Mouse (Mus musculus) heart, embryonic 10.5 days (tissue): ENCODE results near the gene Tarm1. TPM values are rescaled to one million over a fixed set of nuclear protein-coding genes. Genes with fewer than 3 reads are reported as not detected.
A peak's percentile ranks its signal among the peaks of the same experiment; 100 is the strongest.

Source experiments
- DNase-seq: peaks from one replicate; pipeline ENCODE4 v3.0.0-alpha.2; 2017; ENCODE audit warnings: low spot score
- H3K27ac ChIP-seq: fragments of 300-500 bp; sonication (generic); 2 replicates; pipeline ENCODE4 v1.5.1; 2016; ENCODE audit warnings: mild to moderate bottlenecking
- H3K27me3 ChIP-seq: fragments of 300-500 bp; sonication (generic); 2 replicates; pipeline ENCODE4 v1.6.1; 2016; ENCODE audit warnings: mild to moderate bottlenecking; ENCODE audit not compliant: poor library complexity, insufficient read depth, severe bottlenecking
- H3K36me3 ChIP-seq: fragments of 300-500 bp; sonication (generic); 2 replicates; pipeline ENCODE4 v1.6.1; 2016; ENCODE audit warnings: mild to moderate bottlenecking, moderate library complexity
- H3K4me1 ChIP-seq: fragments of 300-500 bp; sonication (generic); 2 replicates; pipeline ENCODE4 v1.6.1; 2016; ENCODE audit warnings: mild to moderate bottlenecking
- H3K4me3 ChIP-seq: fragments of 300-500 bp; sonication (generic); 2 replicates; pipeline ENCODE4 v1.5.1; 2016; ENCODE audit warnings: mild to moderate bottlenecking, moderate library complexity
- H3K9me3 ChIP-seq: fragments of 300-500 bp; sonication (generic); 2 replicates; pipeline ENCODE4 v1.6.1; 2016; ENCODE audit warnings: mild to moderate bottlenecking, moderate library complexity
- WGBS: fragments of 180-500 bp; shearing (Covaris S2); methylation state at CpG from one replicate; pipeline ENCODE4 v1.1.7; 2016; 5-methylcytosine and 5-hydroxymethylcytosine counted together
- polyA plus RNA-seq: library from polyadenylated mRNA; unstranded; fragments of >200 nt; fragmentation: Nextera tagmentation; extraction: Ambion mirVana; gene quantifications from 2 replicates; pipeline ENCODE4 v1.2.1, GENCODE M21; 2016

The Tarm1 gene
- polyA plus RNA-seq, 1 experiment from 2014 or later = not detected

GRCm38 (mm10) chr7:3453486-3454183 is 48.8 kb downstream of the Tarm1 start:
- Histone ChIP-seq H3K27ac (no peak overlapping the region), H3K4me3 (no peak overlapping the region), H3K36me3 (no peaks in the 10 kb centered on the region), H3K9me3 (no peaks in the 10 kb centered on the region), H3K27me3 (peaks cover 11% of the 10 kb centered on the region; the same call in 1 of the 2 replicates), H3K4me1 (0 out of 2 replicates have a peak, but pooled peaks cover 4% of the 10 kb centered on the region)
- 46% methylated on average over 11 of the region's 11 CpGs for WGBS
- DNase-seq = peak; percentile 46

GRCm38 (mm10) chr7:3452821-3453485 is 49.5 kb downstream of the Tarm1 start:
- Histone ChIP-seq H3K36me3 (no peaks in the 10 kb centered on the region), H3K4me3 (no peak overlapping the region), H3K9me3 (no peaks in the 10 kb centered on the region), H3K27me3 (peaks cover 11% of the 10 kb centered on the region; the same call in 1 of the 2 replicates), H3K27ac (no peak overlapping the region), H3K4me1 (0 out of 2 replicates have a peak, but pooled peaks cover 4% of the 10 kb centered on the region)
- peak; percentile 36 for DNase-seq
- 38% methylated on average over 12 of the region's 12 CpGs for WGBS

- Histone ChIP-seq H3K4me1 (0 out of 2 replicates have a peak, but pooled peaks cover 4% of the 10 kb centered on the region), H3K36me3 (no peaks in the 10 kb centered on the region), H3K27me3 (peaks cover 11% of the 10 kb centered on the region; the same call in 1 of the 2 replicates), H3K27ac (no peak overlapping the region), H3K9me3 (no peaks in the 10 kb centered on the region), H3K4me3 (no peak overlapping the region)
- WGBS = 29% methylated on average over 6 of the region's 6 CpGs
- DNase-seq = peak; percentile 36
Observed at GRCm38 (mm10) chr7:3451161-3451560, 51.3 kb downstream of the Tarm1 start.

- no peak for DNase-seq
- H3K9me3 ChIP-seq = no peaks in the 10 kb centered on the region
- H3K27me3 ChIP-seq = peaks cover 11% of the 10 kb centered on the region; the same call in 1 of the 2 replicates
- no peak overlapping the region for H3K4me3 ChIP-seq
- 66% methylated on average over 5 of the region's 5 CpGs for WGBS
- H3K36me3 ChIP-seq = no peaks in the 10 kb centered on the region
- no peak overlapping the region for H3K27ac ChIP-seq
- 0 out of 2 replicates have a peak, but pooled peaks cover 4% of the 10 kb centered on the region for H3K4me1 ChIP-seq
Observed at GRCm38 (mm10) chr7:3450671-3451070, 51.8 kb downstream of the Tarm1 start.

GRCm38 (mm10) chr7:3448737-3449454 is 53.5 kb downstream of the Tarm1 start:
- Histone ChIP-seq H3K27ac (no peak overlapping the region), H3K4me3 (no peak overlapping the region), H3K36me3 (no peaks in the 10 kb centered on the region), H3K4me1 (0 out of 2 replicates have a peak, but pooled peaks cover 4% of the 10 kb centered on the region), H3K9me3 (no peaks in the 10 kb centered on the region), H3K27me3 (peaks cover 11% of the 10 kb centered on the region; the same call in 1 of the 2 replicates)
- peak; percentile 77 for DNase-seq
- WGBS = 20% methylated on average over 15 of the region's 15 CpGs

GRCm38 (mm10) chr7:3447026-3447425 is 55.4 kb downstream of the Tarm1 start:
- Histone ChIP-seq H3K9me3 (no peaks in the 10 kb centered on the region), H3K4me3 (no peak overlapping the region), H3K4me1 (no peaks in the 10 kb centered on the region), H3K27me3 (peaks cover 11% of the 10 kb centered on the region; the same call in 1 of the 2 replicates), H3K27ac (no peak overlapping the region), H3K36me3 (no peaks in the 10 kb centered on the region)
- 76% methylated on average over 4 of the region's 4 CpGs for WGBS
- peak; percentile 28 for DNase-seq

GRCm38 (mm10) chr7:3446584-3446983 is 55.8 kb downstream of the Tarm1 start:
- H3K27ac ChIP-seq = no peak overlapping the region
- H3K4me3 ChIP-seq = no peak overlapping the region
- WGBS = 77% methylated on average over 3 of the region's 3 CpGs
- H3K27me3 ChIP-seq = peaks cover 6% of the 10 kb centered on the region; the same call in 1 of the 2 replicates
- no peaks in the 10 kb centered on the region for H3K9me3 ChIP-seq
- peak; percentile 46 for DNase-seq
- no peaks in the 10 kb centered on the region for H3K4me1 ChIP-seq
- H3K36me3 ChIP-seq = no peaks in the 10 kb centered on the region

- Histone ChIP-seq H3K27ac (no peak overlapping the region), H3K4me3 (no peak overlapping the region), H3K9me3 (no peaks in the 10 kb centered on the region), H3K27me3 (no peaks in the 10 kb centered on the region), H3K4me1 (no peaks in the 10 kb centered on the region), H3K36me3 (no peaks in the 10 kb centered on the region)
- peak; percentile 20 for DNase-seq
- WGBS = 83% methylated on average over 3 of the region's 3 CpGs
Observed at GRCm38 (mm10) chr7:3444678-3445077, 57.7 kb downstream of the Tarm1 start.

GRCm38 (mm10) chr7:3442476-3443062 is 59.9 kb downstream of the Tarm1 start:
- H3K4me1 ChIP-seq = no peaks in the 10 kb centered on the region
- H3K36me3 ChIP-seq = no peaks in the 10 kb centered on the region
- no peaks in the 10 kb centered on the region for H3K9me3 ChIP-seq
- H3K27ac ChIP-seq = no peak overlapping the region
- no peak for DNase-seq
- no peaks in the 10 kb centered on the region for H3K27me3 ChIP-seq
- no peak overlapping the region for H3K4me3 ChIP-seq
- 81% methylated on average over 10 of the region's 10 CpGs for WGBS

GRCm38 (mm10) chr7:3440526-3440925 is 61.9 kb downstream of the Tarm1 start:
- DNase-seq = no peak
- 65% methylated on average over 8 of the region's 8 CpGs for WGBS
- no peak overlapping the region for H3K4me3 ChIP-seq
- H3K9me3 ChIP-seq = no peaks in the 10 kb centered on the region
- no peaks in the 10 kb centered on the region for H3K27me3 ChIP-seq
- no peaks in the 10 kb centered on the region for H3K4me1 ChIP-seq
- H3K27ac ChIP-seq = no peak overlapping the region
- H3K36me3 ChIP-seq = no peaks in the 10 kb centered on the region

- Histone ChIP-seq H3K4me1 (no peaks in the 10 kb centered on the region), H3K36me3 (no peaks in the 10 kb centered on the region), H3K4me3 (no peak overlapping the region), H3K27me3 (no peaks in the 10 kb centered on the region), H3K9me3 (no peaks in the 10 kb centered on the region), H3K27ac (no peak overlapping the region)
- DNase-seq = no peak
- 79% methylated on average over 11 of the region's 11 CpGs for WGBS
Observed at GRCm38 (mm10) chr7:3439984-3440383, 62.4 kb downstream of the Tarm1 start.

- Histone ChIP-seq H3K36me3 (no peaks in the 10 kb centered on the region), H3K4me3 (no peak overlapping the region), H3K4me1 (no peaks in the 10 kb centered on the region), H3K27ac (no peak overlapping the region), H3K27me3 (no peaks in the 10 kb centered on the region), H3K9me3 (no peaks in the 10 kb centered on the region)
- no peak for DNase-seq
- WGBS = 78% methylated on average over 5 of the region's 5 CpGs
Observed at GRCm38 (mm10) chr7:3437941-3438340, 64.5 kb downstream of the Tarm1 start.
